Mouse (Mus musculus): ENCODE data around the gene Ces1d. TPM values are rescaled to one million over a fixed set of nuclear protein-coding genes. Genes with fewer than 3 reads are reported as not detected.

Ces1d gene
- polyA plus RNA-seq, 1 experiment from 2014 or later: 0.23 TPM

GRCm38 (mm10) chr8:93126476-93126875 lies 71.2 kb downstream of the Ces1d start:
- WGBS: 72% methylated on average over 2 of the region's 2 CpGs
- no peak for ATAC-seq (ENCODE audit: low FRiP score)
- no peaks in the 10 kb centered on the region for H3K36me3 ChIP-seq
- H3K9ac ChIP-seq: no peak overlapping the region
- H3K4me1 ChIP-seq: no peaks in the 10 kb centered on the region
- H3K4me2 ChIP-seq (replicated peaks): no peak overlapping the region
- H3K27me3 ChIP-seq: no peaks in the 10 kb centered on the region
- H3K27ac ChIP-seq: no peak overlapping the region
- H3K9me3 ChIP-seq (replicated peaks): no peaks in the 10 kb centered on the region
- H3K4me3 ChIP-seq: no peak overlapping the region

GRCm38 (mm10) chr8:93122005-93122404 lies 75.6 kb downstream of the Ces1d start:
- no peak overlapping the region for H3K4me3 ChIP-seq
- 93% methylated on average over 1 of the region's 1 CpGs for WGBS
- H3K36me3 ChIP-seq: no peaks in the 10 kb centered on the region
- no peaks in the 10 kb centered on the region for H3K27me3 ChIP-seq
- H3K9me3 ChIP-seq (replicated peaks): no peaks in the 10 kb centered on the region
- no peak overlapping the region for H3K4me2 ChIP-seq (replicated peaks)
- ATAC-seq (ENCODE audit: low FRiP score): no peak
- H3K27ac ChIP-seq: no peak overlapping the region
- no peak overlapping the region for H3K9ac ChIP-seq
- no peaks in the 10 kb centered on the region for H3K4me1 ChIP-seq

Other genes with a start within 250 kb of the Ces1d start
- gene Slc6a2, start 237.8 kb downstream of the Ces1d start, polyA plus RNA-seq (2016; fragmentation: Nextera tagmentation; extraction: Ambion mirVana): 1.8 and 2.0 TPM in 2 replicates
- gene Ces1a, start 149.6 kb downstream of the Ces1d start, polyA plus RNA-seq (2016; fragmentation: Nextera tagmentation; extraction: Ambion mirVana): not detected in 2 replicates
- not detected in 2 replicates for gene Ces1b, start 117.8 kb downstream of the Ces1d start, polyA plus RNA-seq (2016; fragmentation: Nextera tagmentation; extraction: Ambion mirVana)
- gene Ces1c, start 66.6 kb downstream of the Ces1d start, polyA plus RNA-seq (2016; fragmentation: Nextera tagmentation; extraction: Ambion mirVana): not detected in 2 replicates
- gene Ces1e, start 31.8 kb upstream of the Ces1d start, polyA plus RNA-seq (2016; fragmentation: Nextera tagmentation; extraction: Ambion mirVana): not detected in 2 replicates
- gene Ces1f, start 81.9 kb upstream of the Ces1d start, polyA plus RNA-seq (2016; fragmentation: Nextera tagmentation; extraction: Ambion mirVana): not detected in 2 replicates
- gene Ces1g, start 139.5 kb upstream of the Ces1d start, polyA plus RNA-seq (2016; fragmentation: Nextera tagmentation; extraction: Ambion mirVana): not detected in 2 replicates
- gene Ces1h, start 181.9 kb upstream of the Ces1d start, polyA plus RNA-seq (2016; fragmentation: Nextera tagmentation; extraction: Ambion mirVana): not detected in 2 replicates